Mouse (Mus musculus) megakaryocyte, embryonic 14.5 days (primary cell): ENCODE data around the gene Maml3. TPM values are rescaled to one million over a fixed set of nuclear protein-coding genes. Genes with fewer than 3 reads are reported as not detected.

ENCODE experiments used
- H3K27me3 ChIP-seq: replicated peaks from 2 replicates; pipeline ENCODE3; 2012; ENCODE audit warnings: inconsistent platforms
- H3K36me3 ChIP-seq: replicated peaks from 2 replicates; pipeline ENCODE3; 2012; ENCODE audit warnings: low read length, inconsistent platforms, mixed read lengths
- H3K4me1 ChIP-seq: 2 replicates; pipeline ENCODE4 v1.6.1; 2012; ENCODE audit warnings: inconsistent platforms
- H3K4me3 ChIP-seq: replicated peaks from 2 replicates; pipeline ENCODE3; 2012; ENCODE audit warnings: moderate library complexity, mild to moderate bottlenecking, inconsistent platforms
- H3K9me3 ChIP-seq: 2 replicates; pipeline ENCODE4 v1.6.1; 2012; ENCODE audit warnings: inconsistent platforms
- FLI1 ChIP-seq: IDR thresholded peaks from 2 replicates; pipeline ENCODE4 v1.6.1; 2012; ENCODE audit warnings: low read length, inconsistent platforms, mixed read lengths
- GATA1 ChIP-seq: IDR thresholded peaks from 3 replicates; pipeline ENCODE4 v1.6.1; 2012; ENCODE audit warnings: mixed read lengths, low read length, inconsistent platforms, borderline replicate concordance
- polyA plus RNA-seq: library from polyadenylated mRNA; stranded (reverse); fragments of >175 nt; gene quantifications from 2 replicates; pipeline ENCODE4 v1.2.3, GENCODE M21; 2012; ENCODE audit warnings: low replicate concordance; ENCODE audit not compliant: insufficient read depth

Gene Maml3
- polyA plus RNA-seq, 1 experiment: 2.4 TPM

GRCm38 (mm10) chr3:51824506-51824905 lies 280.4 kb downstream of the Maml3 start:
- no peak overlapping the region for H3K4me3 ChIP-seq
- no peak for TF ChIP-seq GATA1
- no peak for TF ChIP-seq FLI1
- no peaks in the 10 kb centered on the region for H3K27me3 ChIP-seq
- H3K9me3 ChIP-seq: no peaks in the 10 kb centered on the region
- H3K36me3 ChIP-seq: peaks cover 15% of the 10 kb centered on the region
- H3K4me1 ChIP-seq: peaks cover 4% of the 10 kb centered on the region; the same call in 1 of the 2 replicates

GRCm38 (mm10) chr3:51821551-51821950 lies 283.3 kb downstream of the Maml3 start:
- H3K9me3 ChIP-seq: no peaks in the 10 kb centered on the region
- TF ChIP-seq FLI1 (no peak), GATA1 (no peak)
- H3K36me3 ChIP-seq: peaks cover 5% of the 10 kb centered on the region
- H3K27me3 ChIP-seq: no peaks in the 10 kb centered on the region
- H3K4me1 ChIP-seq: peaks cover 4% of the 10 kb centered on the region; the same call in 1 of the 2 replicates
- H3K4me3 ChIP-seq: no peak overlapping the region

- no peak for TF ChIP-seq GATA1
- peaks cover 12% of the 10 kb centered on the region for H3K4me1 ChIP-seq
- no peaks in the 10 kb centered on the region for H3K9me3 ChIP-seq
- H3K36me3 ChIP-seq: no peaks in the 10 kb centered on the region
- H3K4me3 ChIP-seq: no peak overlapping the region
- H3K27me3 ChIP-seq: no peaks in the 10 kb centered on the region
Observed at GRCm38 (mm10) chr3:51819109-51819508, 285.8 kb downstream of the Maml3 start.

GRCm38 (mm10) chr3:51817919-51818318 lies 287.0 kb downstream of the Maml3 start:
- no peak for TF ChIP-seq GATA1
- TF ChIP-seq FLI1: no peak
- Histone ChIP-seq H3K27me3 (no peaks in the 10 kb centered on the region), H3K9me3 (no peaks in the 10 kb centered on the region), H3K4me1 (peaks cover 16% of the 10 kb centered on the region), H3K36me3 (no peaks in the 10 kb centered on the region), H3K4me3 (no peak overlapping the region)

- TF ChIP-seq FLI1: no peak
- Histone ChIP-seq H3K36me3 (no peaks in the 10 kb centered on the region), H3K9me3 (no peaks in the 10 kb centered on the region), H3K4me3 (no peak overlapping the region), H3K27me3 (no peaks in the 10 kb centered on the region), H3K4me1 (peaks cover 16% of the 10 kb centered on the region)
Observed at GRCm38 (mm10) chr3:51817329-51817728, 287.5 kb downstream of the Maml3 start.

GRCm38 (mm10) chr3:51816517-51817285 lies 288.2 kb downstream of the Maml3 start:
- TF ChIP-seq FLI1: no peak
- no peak for TF ChIP-seq GATA1
- Histone ChIP-seq H3K36me3 (no peaks in the 10 kb centered on the region), H3K9me3 (no peaks in the 10 kb centered on the region), H3K27me3 (no peaks in the 10 kb centered on the region), H3K4me1 (peaks cover 16% of the 10 kb centered on the region), H3K4me3 (no peak overlapping the region)

GRCm38 (mm10) chr3:51814073-51814472 lies 290.8 kb downstream of the Maml3 start:
- Histone ChIP-seq H3K9me3 (no peaks in the 10 kb centered on the region), H3K27me3 (no peaks in the 10 kb centered on the region), H3K36me3 (no peaks in the 10 kb centered on the region), H3K4me3 (no peak overlapping the region), H3K4me1 (peaks cover 16% of the 10 kb centered on the region)
- TF ChIP-seq FLI1 (no peak), GATA1 (no peak)

- Histone ChIP-seq H3K27me3 (no peaks in the 10 kb centered on the region), H3K36me3 (no peaks in the 10 kb centered on the region), H3K4me3 (no peak overlapping the region), H3K9me3 (no peaks in the 10 kb centered on the region), H3K4me1 (peaks cover 16% of the 10 kb centered on the region)
- TF ChIP-seq GATA1 (no peak), FLI1 (no peak)
Observed at GRCm38 (mm10) chr3:51813186-51813585, 291.7 kb downstream of the Maml3 start.

- H3K27me3 ChIP-seq: no peaks in the 10 kb centered on the region
- no peaks in the 10 kb centered on the region for H3K36me3 ChIP-seq
- H3K4me1 ChIP-seq: peaks cover 16% of the 10 kb centered on the region
- H3K9me3 ChIP-seq: no peaks in the 10 kb centered on the region
- H3K4me3 ChIP-seq: no peak overlapping the region
- TF ChIP-seq FLI1: no peak
- no peak for TF ChIP-seq GATA1
Observed at GRCm38 (mm10) chr3:51810731-51811130, 294.1 kb downstream of the Maml3 start.

GRCm38 (mm10) chr3:51809822-51810221 lies 295.1 kb downstream of the Maml3 start:
- no peaks in the 10 kb centered on the region for H3K9me3 ChIP-seq
- no peak for TF ChIP-seq FLI1
- TF ChIP-seq GATA1: no peak
- H3K27me3 ChIP-seq: no peaks in the 10 kb centered on the region
- H3K36me3 ChIP-seq: no peaks in the 10 kb centered on the region
- peaks cover 8% of the 10 kb centered on the region; the same call in 1 of the 2 replicates for H3K4me1 ChIP-seq
- H3K4me3 ChIP-seq: no peak overlapping the region
